Mouse (Mus musculus) hindbrain, postnatal 0 days (tissue): ENCODE data around the gene Tpm3-rs7. TPM values are rescaled to one million over a fixed set of nuclear protein-coding genes. Genes with fewer than 3 reads are reported as not detected.
"Not testable (repeated sequence)": the region's sequence is repeated elsewhere in the genome, so short reads cannot be mapped to it uniquely, and the experiment has no call there.

ENCODE experiments used
- ATAC-seq: fragments of 200-750 bp; cut with Nextera tagmentation; 2 replicates; pipeline ENCODE4 v1.8.0; 2017; ENCODE audit warnings: mild to moderate bottlenecking, moderate TSS enrichment, moderate library complexity
- DNase-seq: peaks from one replicate; pipeline ENCODE4 v3.0.0-alpha.2; 2015; ENCODE audit warnings: low spot score
- H3K27ac ChIP-seq: fragments of 300-500 bp; sonication (generic); 2 replicates; pipeline ENCODE4 v1.5.1; 2014; ENCODE audit warnings: mild to moderate bottlenecking
- H3K27me3 ChIP-seq: fragments of 300-500 bp; sonication (generic); 2 replicates; pipeline ENCODE4 v1.6.1; 2014; ENCODE audit warnings: low read length, mixed read lengths; ENCODE audit not compliant: insufficient read depth
- H3K36me3 ChIP-seq: fragments of 300-500 bp; sonication (generic); 2 replicates; pipeline ENCODE4 v1.6.1; 2014; ENCODE audit warnings: low read length, mixed read lengths; ENCODE audit not compliant: insufficient read depth
- H3K4me1 ChIP-seq: fragments of 300-500 bp; sonication (generic); 2 replicates; pipeline ENCODE4 v1.6.1; 2014; ENCODE audit warnings: antibody characterized with exemption, low read length, mixed read lengths; ENCODE audit not compliant: insufficient read depth
- H3K4me2 ChIP-seq: fragments of 300-500 bp; sonication (generic); 2 replicates; pipeline ENCODE4 v1.6.1; 2014; ENCODE audit warnings: low read depth, mild to moderate bottlenecking, low read length, moderate library complexity, mixed read lengths
- H3K4me3 ChIP-seq: fragments of 300-500 bp; sonication (generic); 2 replicates; pipeline ENCODE4 v1.5.1; 2014; ENCODE audit warnings: low read length
- H3K9ac ChIP-seq: fragments of 300-500 bp; sonication (generic); replicated peaks from 2 replicates; pipeline ENCODE4 v1.6.1; 2014; ENCODE audit warnings: mild to moderate bottlenecking, low read length, moderate library complexity, mixed read lengths
- H3K9me3 ChIP-seq: fragments of 300-500 bp; sonication (generic); 2 replicates; pipeline ENCODE4 v1.6.1; 2016; ENCODE audit warnings: low read length, mixed read lengths
- CTCF ChIP-seq: IDR thresholded peaks from 2 replicates; pipeline ENCODE4 v1.5.1; 2016; ENCODE audit warnings: antibody characterized with exemption, control low read depth, low read depth
- WGBS: fragments of 180-500 bp; shearing (Covaris S2); extraction: QIAGEN DNeasy Blood & Tissue Kit; methylation state at CpG from one replicate; pipeline ENCODE4 v1.1.7; 2014; 5-methylcytosine and 5-hydroxymethylcytosine counted together
- polyA plus RNA-seq: library from polyadenylated mRNA; unstranded; fragments of >200 nt; fragmentation: Nextera tagmentation; extraction: Ambion mirVana; gene quantifications from 2 replicates; pipeline ENCODE4 v1.2.1, GENCODE M21; 2015
- total RNA-seq: library from RNA; depleted of rRNA; stranded (reverse); fragments of >200 nt; gene quantifications from 2 replicates; pipeline ENCODE4 v1.2.3, GENCODE M21; 2014; rRNA removed

Gene Tpm3-rs7
- total RNA-seq, result 0.29 and 0.31 TPM in 2 replicates
- 3.5 and 3.8 TPM in 2 replicates for polyA plus RNA-seq

- DNase-seq, H3K9ac ChIP-seq: not testable (repeated sequence)
Observed at GRCm38 (mm10) chr14:113314499-113314898, at the start of gene Tpm3-rs7. Tpm3-rs7 (plus strand) TSS chr14:113314608.

GRCm38 (mm10) chr14:113317023-113317422 is 2.6 kb downstream of the Tpm3-rs7 start:
- Histone ChIP-seq H3K4me2 (no peak overlapping the region), H3K27me3 (no peaks in the 10 kb centered on the region), H3K4me1 (no peaks in the 10 kb centered on the region), H3K9ac (no peak overlapping the region), H3K27ac (no peak overlapping the region), H3K9me3 (no peaks in the 10 kb centered on the region), H3K4me3 (no peak overlapping the region), H3K36me3 (no peaks in the 10 kb centered on the region)
- no peak for TF ChIP-seq CTCF
- WGBS, result 98% methylated on average over 1 of the region's 1 CpGs
- ATAC-seq (no peak), DNase-seq (no peak)

More at GRCm38 (mm10) chr14:113314499-113314898, at the start of gene Tpm3-rs7:
- H3K27me3 ChIP-seq, H3K36me3 ChIP-seq, ATAC-seq, H3K4me3 ChIP-seq, H3K9me3 ChIP-seq, H3K27ac ChIP-seq, H3K4me1 ChIP-seq, H3K4me2 ChIP-seq: not testable (repeated sequence)
- 95% methylated on average over 16 of the region's 16 CpGs for WGBS

- DNase-seq, result no peak
Observed at GRCm38 (mm10) chr14:113363361-113363760, 49.0 kb downstream of the Tpm3-rs7 start.

More at GRCm38 (mm10) chr14:113363361-113363760, 49.0 kb downstream of the Tpm3-rs7 start:
- no peak overlapping the region for H3K27ac ChIP-seq
- TF ChIP-seq CTCF, result no peak
- ATAC-seq, result no peak
- no peaks in the 10 kb centered on the region for H3K27me3 ChIP-seq
- H3K36me3 ChIP-seq, result no peaks in the 10 kb centered on the region
- no peaks in the 10 kb centered on the region for H3K4me1 ChIP-seq
- H3K4me3 ChIP-seq, result no peak overlapping the region
- H3K4me2 ChIP-seq, result no peak overlapping the region
- no peak overlapping the region for H3K9ac ChIP-seq
- no peaks in the 10 kb centered on the region for H3K9me3 ChIP-seq
- 80% methylated on average over 1 of the region's 1 CpGs for WGBS
